Mouse (Mus musculus) CH12.LX (cell line): ENCODE results near the gene Gm7879. TPM values are rescaled to one million over a fixed set of nuclear protein-coding genes. Genes with fewer than 3 reads are reported as not detected.
"Not testable (repeated sequence)": the region's sequence is repeated elsewhere in the genome, so short reads cannot be mapped to it uniquely, and the experiment has no call there.

ENCODE experiments used
- DNase-seq: peaks from one replicate; pipeline ENCODE4 v3.0.0-alpha.2; 2013; ENCODE audit errors: extremely low read depth
- H3K27ac ChIP-seq: 2 replicates; pipeline ENCODE4 v1.5.1; 2012; ENCODE audit warnings: low read depth, mild to moderate bottlenecking, control low read depth, moderate library complexity; ENCODE audit not compliant: insufficient read depth
- H3K27me3 ChIP-seq: replicated peaks from 2 replicates; pipeline ENCODE3; 2012; ENCODE audit warnings: inconsistent platforms
- H3K36me3 ChIP-seq, 2 experiments: replicated peaks in 1 of 2; 2 replicates each; pipeline versions ENCODE3 to v1.6.1; 2012; ENCODE audit warnings: inconsistent platforms in 1 of 2, low read length in 1 of 2, mild to moderate bottlenecking in 1 of 2, mixed read lengths in 1 of 2, moderate library complexity in 1 of 2; ENCODE audit not compliant: control insufficient read depth in 1 of 2, insufficient read depth in 1 of 2
- H3K4me1 ChIP-seq, 2 experiments: 2 replicates each; pipeline ENCODE4 v1.6.1; 2012; ENCODE audit warnings: inconsistent platforms in 1 of 2, moderate library complexity in 1 of 2; ENCODE audit not compliant: insufficient read depth in 2 of 2, control insufficient read depth in 1 of 2
- H3K4me2 ChIP-seq: 2 replicates; pipeline ENCODE4 v1.6.1; 2012; ENCODE audit warnings: low read depth, mild to moderate bottlenecking, control low read depth; ENCODE audit not compliant: poor library complexity, insufficient read depth, severe bottlenecking
- H3K4me3 ChIP-seq, 3 experiments: fragments of 150-350 bp in 1 of 3; sonication (generic) in 1 of 3; replicated peaks in 1 of 3; 2 replicates each; pipeline versions ENCODE3 to v1.5.1; 2011 to 2012; ENCODE audit warnings: low read depth in 2 of 3, low read length in 2 of 3, mild to moderate bottlenecking in 2 of 3, moderate library complexity in 2 of 3, control low read depth in 1 of 3, improper control_type of control experiment in 1 of 3, inconsistent platforms in 1 of 3, mixed read lengths in 1 of 3; ENCODE audit not compliant: poor library complexity in 1 of 3
- H3K79me2 ChIP-seq: replicated peaks from 2 replicates; pipeline ENCODE4 v1.6.1; 2012; ENCODE audit warnings: mild to moderate bottlenecking, moderate library complexity; ENCODE audit not compliant: control insufficient read depth, poor library complexity, insufficient read depth, severe bottlenecking; ENCODE audit errors: extremely low read depth
- H3K9ac ChIP-seq: 2 replicates; pipeline ENCODE4 v1.6.1; 2012; ENCODE audit warnings: low read depth, mild to moderate bottlenecking, control low read depth, moderate library complexity; ENCODE audit not compliant: insufficient read depth
- H3K9me3 ChIP-seq: replicated peaks from 2 replicates; pipeline ENCODE3; 2012; ENCODE audit warnings: low read length, inconsistent platforms, mixed read lengths
- BHLHE40 ChIP-seq: IDR thresholded peaks from 2 replicates; pipeline ENCODE4 v1.6.1; 2011; ENCODE audit warnings: mild to moderate bottlenecking, low read depth, low read length, improper control_type of control experiment
- CHD1 ChIP-seq: IDR thresholded peaks from 2 replicates; pipeline ENCODE4 v1.6.1; 2012; ENCODE audit warnings: low read depth, low read length, improper control_type of control experiment, inconsistent platforms
- CHD2 ChIP-seq: IDR thresholded peaks from 2 replicates; pipeline ENCODE4 v1.6.1; 2011; ENCODE audit warnings: low read length, improper control_type of control experiment
- CTCF ChIP-seq, 2 experiments: IDR thresholded peaks in 1 of 2; conservative IDR thresholded peaks in 1 of 2; 2 replicates each; pipeline ENCODE4 v1.5.1; 2011 to 2012; ENCODE audit warnings: low read depth in 2 of 2, low read length in 2 of 2, improper control_type of control experiment in 1 of 2, inconsistent platforms in 1 of 2, mild to moderate bottlenecking in 1 of 2, moderate library complexity in 1 of 2
- E2F4 ChIP-seq: IDR thresholded peaks from 2 replicates; pipeline ENCODE4 v1.6.1; 2011; ENCODE audit warnings: low read depth, low read length, improper control_type of control experiment; ENCODE audit not compliant: insufficient replicate concordance
- KAT2A ChIP-seq: IDR thresholded peaks from 2 replicates; pipeline ENCODE4 v1.6.1; 2012; ENCODE audit warnings: low read length, improper control_type of control experiment, inconsistent platforms; ENCODE audit not compliant: insufficient replicate concordance
- MAFK ChIP-seq: IDR thresholded peaks from 2 replicates; pipeline ENCODE4 v1.6.1; 2011; ENCODE audit warnings: low read length, improper control_type of control experiment; ENCODE audit not compliant: insufficient replicate concordance
- MAX ChIP-seq: IDR thresholded peaks from 2 replicates; pipeline ENCODE4 v1.6.1; 2011; ENCODE audit warnings: low read length, improper control_type of control experiment
- MEF2A ChIP-seq: IDR thresholded peaks from 2 replicates; pipeline ENCODE4 v1.6.1; 2014; ENCODE audit warnings: low read depth, mild to moderate bottlenecking, inconsistent platforms, low read length, improper control_type of control experiment, borderline replicate concordance
- MYC ChIP-seq: IDR thresholded peaks from 2 replicates; pipeline ENCODE4 v1.6.1; 2011; ENCODE audit warnings: low read depth, mild to moderate bottlenecking, improper control_type of control experiment, low read length
- NRF1 ChIP-seq: IDR thresholded peaks from 2 replicates; pipeline ENCODE4 v1.6.1; 2014; ENCODE audit warnings: low read depth, mild to moderate bottlenecking, inconsistent platforms, low read length, improper control_type of control experiment, moderate library complexity
- PAX5 ChIP-seq: IDR thresholded peaks from 2 replicates; pipeline ENCODE4 v1.6.1; 2012; ENCODE audit warnings: low read length, inconsistent platforms, mixed read lengths
- POLR2AphosphoS2 ChIP-seq: IDR thresholded peaks from 2 replicates; pipeline ENCODE4 v1.6.1; 2011; ENCODE audit warnings: low read depth, low read length, improper control_type of control experiment
- RAD21 ChIP-seq: IDR thresholded peaks from 2 replicates; pipeline ENCODE4 v1.6.1; 2011; ENCODE audit warnings: low read depth, mild to moderate bottlenecking, low read length, improper control_type of control experiment, moderate library complexity
- RCOR1 ChIP-seq: conservative IDR thresholded peaks from 2 replicates; pipeline ENCODE4 v1.6.1; 2012; ENCODE audit warnings: low read depth, mild to moderate bottlenecking, inconsistent platforms, low read length, improper control_type of control experiment
- SMC3 ChIP-seq: IDR thresholded peaks from 2 replicates; pipeline ENCODE4 v1.6.1; 2011; ENCODE audit warnings: low read depth, low read length, improper control_type of control experiment
- USF2 ChIP-seq: conservative IDR thresholded peaks from 2 replicates; pipeline ENCODE4 v1.6.1; 2011; ENCODE audit warnings: low read depth, low read length, improper control_type of control experiment
- ZC3H11A ChIP-seq: IDR thresholded peaks from 2 replicates; pipeline ENCODE4 v1.6.1; 2012; ENCODE audit warnings: low read depth, mild to moderate bottlenecking, inconsistent platforms, low read length, improper control_type of control experiment
- ZMIZ1 ChIP-seq: IDR thresholded peaks from 2 replicates; pipeline ENCODE4 v1.6.1; 2012; ENCODE audit warnings: low read depth, mild to moderate bottlenecking, inconsistent platforms, low read length, improper control_type of control experiment
- dilution Hi-C: fragments of 300-500 bp; cut with MboI; formaldehyde crosslinking; loops from 2 replicates; pipeline ENCODE4 v1.14.3; 2020; ENCODE audit warnings: low sequenced_read_pairs; ENCODE audit not compliant: extremely low pct_unique_long_range_greater_than_20kb, extremely low pct_ligation_motif_present
- in situ Hi-C: fragments of 300-500 bp; cut with MboI; formaldehyde crosslinking; loops from 3 replicates; pipeline ENCODE4 v1.14.3; 2019; ENCODE audit warnings: low sequenced_read_pairs, low pct_ligation_motif_present, low pct_unique_long_range_greater_than_20kb, mixed read lengths
- polyA plus RNA-seq: library from polyadenylated mRNA; unstranded; fragments of >175 nt; gene quantifications from 2 replicates; pipeline ENCODE4 v1.2.1, GENCODE M21; 2012; ENCODE audit warnings: low read depth; ENCODE audit not compliant: insufficient read length
- total RNA-seq, 2 experiments: library from RNA; depleted of rRNA; stranded (reverse); fragments of 300-350 nt in 1 of 2; fragments of >200 nt in 1 of 2; gene quantifications; 2 replicates each; pipeline ENCODE4 v1.2.3; 2012 to 2014

Gene Gm7879
- total RNA-seq (2012; rRNA removed) (1.4 and 1.8 TPM in 2 replicates), total RNA-seq (2014; rRNA removed) (16.3 and 20.1 TPM in 2 replicates), polyA plus RNA-seq (1.0 TPM in 1 of 2 replicates, not detected in the other)

- in situ Hi-C loops, H3K9me3 ChIP-seq, dilution Hi-C loops: not testable (repeated sequence)
These were observed at the start of gene Gm7879 for GRCm38 (mm10) chr5:43912844-43913243. Gene Gm7879 (plus strand): TSS chr5:43913144.

DNA sequence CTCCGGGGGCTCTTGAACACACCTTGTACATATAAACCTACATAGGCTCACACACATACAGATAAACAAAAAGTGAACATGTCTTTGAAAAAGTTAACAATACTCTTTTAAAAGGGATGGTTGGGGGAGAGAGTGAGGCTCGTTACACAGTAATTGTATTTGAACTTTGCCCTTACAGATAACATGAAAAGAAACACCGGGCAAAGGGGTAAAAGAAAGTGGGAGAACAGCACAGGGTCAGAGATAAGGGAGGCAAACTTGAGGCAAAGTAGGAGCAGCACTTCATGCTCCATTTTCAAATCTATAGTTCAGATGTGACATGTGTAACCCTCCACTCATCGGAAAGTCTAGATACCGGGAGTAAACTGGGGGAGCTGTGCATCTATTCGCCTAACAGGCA is 49.3 kb upstream of the Gm7879 start:
- no peak overlapping the region for H3K27ac ChIP-seq
- H3K9me3 ChIP-seq = no peaks in the 10 kb centered on the region
- H3K9ac ChIP-seq = no peak overlapping the region
- TF ChIP-seq CTCF (conservative IDR thresholded peaks at IDR 0.05 in 1 of 2, IDR thresholded peaks at IDR 0.05 in 1 of 2; ENCODE audit: low read depth in 2 of 2, low read length in 2 of 2) (no peak), RCOR1 (no peak), KAT2A (no peak), NRF1 (no peak), MAFK (no peak), ZC3H11A (no peak), MEF2A (no peak), MYC (no peak), CHD2 (no peak), MAX (no peak), E2F4 (no peak), SMC3 (no peak), RAD21 (no peak), ZMIZ1 (no peak), POLR2AphosphoS2 (no peak), BHLHE40 (no peak), CHD1 (no peak), PAX5 (no peak), USF2 (no peak)
- in situ Hi-C loops (no loop called here), dilution Hi-C loops (no loop called here)
- peaks cover 0 to 18% of the 10 kb centered on the region in 2 experiments; a peak in 2 of 4 replicates for H3K4me1 ChIP-seq
- H3K79me2 ChIP-seq = no peaks in the 10 kb centered on the region
- no peaks in the 10 kb centered on the region for H3K36me3 ChIP-seq
- DNase-seq = no peak
- no peaks in the 10 kb centered on the region for H3K27me3 ChIP-seq
- no peak overlapping the region for H3K4me2 ChIP-seq
- no peak overlapping the region for H3K4me3 ChIP-seq

More at GRCm38 (mm10) chr5:43912844-43913243, at the start of gene Gm7879:
- not testable (repeated sequence) for DNase-seq, H3K4me1 ChIP-seq, H3K79me2 ChIP-seq, H3K9ac ChIP-seq, H3K27me3 ChIP-seq, H3K27ac ChIP-seq, H3K4me3 ChIP-seq, H3K36me3 ChIP-seq, H3K4me2 ChIP-seq
